Mouse (Mus musculus): Measurements from ENCODE around the gene Itih1.

Gene Itih1

DNA sequence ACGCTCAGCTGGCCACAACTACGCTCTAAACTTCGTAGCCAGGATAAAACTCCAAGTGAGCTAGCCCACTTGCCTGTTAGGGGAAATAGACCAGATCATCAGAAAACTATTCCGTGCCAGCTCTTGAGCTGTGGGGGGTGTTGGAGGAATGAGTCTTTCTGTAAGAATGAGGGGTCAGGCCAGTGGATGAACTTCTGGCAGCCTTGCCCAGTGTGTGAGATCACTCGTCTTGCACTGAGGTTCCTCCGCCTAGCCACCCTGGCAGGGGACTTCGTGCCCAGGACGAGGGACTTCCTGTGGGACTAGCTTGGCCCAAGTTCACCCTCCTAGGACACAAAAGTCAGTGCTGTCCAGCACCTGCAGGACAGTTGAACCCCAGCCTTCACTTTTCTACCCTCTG lies 38.8 kb downstream of the Itih1 start:
- DNase-seq (ENCODE audit: extremely low spot score) = no peak

- no peak for DNase-seq (ENCODE audit: extremely low spot score)
These were observed 40.1 kb downstream of the Itih1 start for GRCm38 (mm10) chr14:30903036-30903435.

DNA sequence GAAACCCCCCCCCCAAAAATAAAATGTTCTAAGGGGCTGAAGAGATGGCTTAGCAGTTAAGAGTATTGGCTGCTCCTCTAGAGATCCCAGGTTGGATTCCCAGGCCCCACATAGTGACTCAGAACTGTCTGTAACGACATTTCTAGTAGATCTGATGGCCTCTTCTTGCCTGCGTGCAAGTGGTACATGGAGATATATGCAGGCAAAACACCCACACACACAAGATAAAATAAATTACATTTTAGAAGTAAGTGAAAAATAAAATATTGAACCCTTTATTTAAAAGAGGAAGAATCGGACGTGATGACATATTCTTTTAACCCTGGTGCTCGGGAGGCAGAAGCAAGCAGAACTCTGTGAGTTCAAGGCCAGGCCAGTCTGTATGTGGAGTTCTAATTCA lies 40.5 kb downstream of the Itih1 start:
- DNase-seq (ENCODE audit: extremely low spot score) = no peak

DNA sequence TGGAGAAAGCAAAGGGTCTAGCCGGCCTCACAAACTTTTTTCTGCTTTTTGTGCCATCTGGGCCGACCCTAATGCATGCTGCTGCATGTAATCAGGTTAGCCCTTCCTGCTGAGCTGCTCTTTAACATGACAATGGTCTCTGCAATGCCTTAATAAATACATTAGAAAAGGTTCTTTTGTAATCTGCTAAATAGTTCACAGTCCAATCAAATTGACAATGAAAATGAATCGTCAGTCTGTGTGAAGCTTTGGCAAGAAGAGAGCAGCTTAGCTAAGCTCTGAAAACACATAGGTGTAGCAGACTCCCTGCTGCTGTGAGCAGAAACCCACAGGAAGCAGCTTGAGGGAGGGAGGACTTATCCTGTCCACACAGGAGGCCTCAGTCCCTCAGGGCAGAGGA lies 43.1 kb downstream of the Itih1 start:
- no peak for DNase-seq (ENCODE audit: extremely low spot score)

DNA sequence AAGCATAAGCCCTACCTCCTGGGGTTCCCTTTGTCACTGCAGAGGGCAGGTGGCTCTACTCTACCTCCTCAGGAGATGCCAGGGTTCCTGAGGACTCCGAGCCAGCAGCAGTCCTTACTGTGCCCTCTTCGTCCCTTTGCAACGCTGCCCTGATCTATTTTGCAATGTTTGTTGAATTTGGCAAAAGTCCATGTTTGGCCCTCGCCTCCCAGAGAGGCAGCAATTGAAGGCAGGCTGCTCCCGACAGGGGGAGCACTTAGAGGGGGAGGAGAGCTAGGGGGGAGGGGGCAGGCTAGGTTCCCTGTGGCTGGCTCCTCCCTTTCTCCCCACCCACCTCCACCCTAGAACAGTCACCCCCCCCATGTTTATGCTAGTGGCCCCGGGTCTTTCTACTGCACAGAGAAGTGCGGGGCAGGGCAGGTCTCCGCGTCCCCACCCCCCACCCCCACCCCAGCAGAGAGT lies 54.8 kb downstream of the Itih1 start:
- no peak for DNase-seq (ENCODE audit: extremely low spot score)

GRCm38 (mm10) chr14:30886204-30886603 lies 56.9 kb downstream of the Itih1 start, which contains the start of gene Itih4:
TSS of gene Itih4 (plus strand) at chr14:30886476.
- DNase-seq (ENCODE audit: extremely low spot score) = no peak

DNA sequence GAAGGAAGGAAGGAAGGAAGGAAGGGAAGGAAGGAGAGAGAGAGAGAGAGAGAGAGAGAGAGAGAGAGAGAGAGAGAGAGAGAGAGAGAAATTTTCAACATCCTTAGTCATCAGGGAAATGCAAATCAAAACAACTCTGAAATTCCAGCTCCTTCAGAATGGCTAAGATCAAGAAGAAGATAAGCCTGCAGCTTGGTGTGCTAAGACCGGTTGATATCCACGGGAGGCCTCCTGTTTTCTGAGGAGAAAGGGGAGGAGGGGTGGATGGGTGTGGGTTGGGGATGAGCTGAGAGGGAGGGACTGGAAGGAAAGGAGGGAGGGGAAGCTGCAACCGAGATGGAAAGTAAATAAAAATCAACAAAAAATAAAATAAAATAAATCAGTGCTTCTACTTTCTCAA lies 57.8 kb downstream of the Itih1 start:
- DNase-seq (ENCODE audit: extremely low spot score) = no peak

DNA sequence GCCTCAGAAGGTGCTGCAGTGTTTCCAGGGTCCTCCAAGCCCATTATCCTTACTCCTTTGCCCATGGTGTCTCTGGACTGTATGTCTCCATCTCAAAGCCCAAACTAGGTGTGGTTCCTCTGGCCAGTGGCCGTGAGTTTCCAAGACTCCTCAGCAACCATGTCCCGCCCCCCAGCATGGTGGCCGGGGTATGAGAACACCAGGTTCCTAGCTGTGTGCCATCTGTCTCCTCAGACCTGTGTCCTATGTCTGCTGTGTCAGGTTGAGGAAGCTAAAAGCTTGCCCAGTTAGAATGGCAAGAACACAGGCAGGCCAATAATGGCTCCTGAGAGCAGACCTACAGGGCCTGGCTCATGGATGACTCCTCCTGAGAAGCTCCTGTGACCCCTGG lies 61.4 kb downstream of the Itih1 start:
- DNase-seq (ENCODE audit: extremely low spot score) = no peak

- no peak for DNase-seq (ENCODE audit: extremely low spot score)
These were observed 62.0 kb downstream of the Itih1 start for GRCm38 (mm10) chr14:30880811-30881717.

- no peak for DNase-seq (ENCODE audit: extremely low spot score)
These were observed 62.8 kb downstream of the Itih1 start for GRCm38 (mm10) chr14:30880251-30880650.

DNA sequence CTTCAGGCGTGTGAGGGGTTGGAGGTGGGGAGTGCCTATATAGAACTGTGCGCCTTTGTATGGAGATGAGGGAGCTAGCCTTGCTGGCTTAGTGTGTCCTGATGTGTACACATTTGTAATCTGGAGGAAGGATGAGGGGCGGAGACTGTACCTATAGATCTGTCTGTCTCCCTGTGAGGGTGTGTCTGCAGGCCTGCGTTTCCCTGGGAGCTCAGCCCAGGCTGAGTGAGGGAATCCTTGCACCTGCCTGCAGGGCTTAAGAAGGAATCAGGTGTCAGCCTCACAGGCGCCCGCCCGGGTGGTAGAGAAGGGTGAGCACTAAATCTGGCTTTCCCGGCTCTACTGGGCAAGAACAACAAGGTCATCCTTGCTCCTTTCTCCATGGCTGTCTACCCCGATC lies 63.3 kb downstream of the Itih1 start:
- no peak for DNase-seq (ENCODE audit: extremely low spot score)
